Mouse (Mus musculus) right cerebral cortex, postnatal 4 days (tissue): ENCODE results near the gene Hnrnpl.

Experiments
- DNase-seq: peaks from one replicate; pipeline ENCODE4 v3.0.0-alpha.2; 2022

The Hnrnpl gene

GRCm38 (mm10) chr7:28831411-28832125 lies 23.2 kb downstream of the Hnrnpl start:
- DNase-seq = no peak

GRCm38 (mm10) chr7:28832137-28832536 lies 23.8 kb downstream of the Hnrnpl start:
- no peak for DNase-seq

GRCm38 (mm10) chr7:28833723-28834347 lies 25.5 kb downstream of the Hnrnpl start, which contains the start of gene Lgals4:
Gene Lgals4, plus strand, starts transcription at chr7:28833854.
- no peak for DNase-seq

GRCm38 (mm10) chr7:28836936-28837335 lies 28.6 kb downstream of the Hnrnpl start:
- DNase-seq = no peak

- DNase-seq = no peak
These were observed 30.0 kb downstream of the Hnrnpl start for GRCm38 (mm10) chr7:28838331-28838730.

GRCm38 (mm10) chr7:28847273-28847672 lies 38.9 kb downstream of the Hnrnpl start:
- DNase-seq = no peak

- no peak for DNase-seq
These were observed 41.4 kb downstream of the Hnrnpl start for GRCm38 (mm10) chr7:28849700-28850236.

GRCm38 (mm10) chr7:28850642-28851041 lies 42.3 kb downstream of the Hnrnpl start:
- DNase-seq = no peak

GRCm38 (mm10) chr7:28859953-28860352 lies 51.6 kb downstream of the Hnrnpl start:
- DNase-seq = no peak

GRCm38 (mm10) chr7:28860898-28861297 lies 52.6 kb downstream of the Hnrnpl start:
- DNase-seq = no peak

- no peak for DNase-seq
These were observed 54.6 kb downstream of the Hnrnpl start for GRCm38 (mm10) chr7:28862817-28863499.

GRCm38 (mm10) chr7:28863540-28863939 lies 55.2 kb downstream of the Hnrnpl start, which contains the start of gene Lgals7:
Gene Lgals7, plus strand, starts transcription at chr7:28863853.
- DNase-seq = no peak

- DNase-seq = no peak
These were observed 56.0 kb downstream of the Hnrnpl start for GRCm38 (mm10) chr7:28864288-28864750.

- peak; percentile 66 for DNase-seq
These were observed 57.4 kb downstream of the Hnrnpl start for GRCm38 (mm10) chr7:28865481-28866300.

- DNase-seq = no peak
These were observed 58.6 kb downstream of the Hnrnpl start for GRCm38 (mm10) chr7:28866769-28867507.

GRCm38 (mm10) chr7:28867508-28868340 lies 59.4 kb downstream of the Hnrnpl start:
- DNase-seq = peak; percentile 60

- DNase-seq = no peak
These were observed 62.7 kb downstream of the Hnrnpl start for GRCm38 (mm10) chr7:28870901-28871664.
